Mouse (Mus musculus) midbrain, postnatal 0 days (tissue): ENCODE measurements around the gene Hopx. TPM values are rescaled to one million over a fixed set of nuclear protein-coding genes. Genes with fewer than 3 reads are reported as not detected.

Source experiments
- ATAC-seq: fragments of 200-750 bp; cut with Nextera tagmentation; 2 replicates; pipeline ENCODE4 v1.8.0; 2017; ENCODE audit warnings: moderate number of reproducible peaks, mild to moderate bottlenecking, moderate TSS enrichment, moderate library complexity; ENCODE audit not compliant: low FRiP score
- DNase-seq: peaks from one replicate; pipeline ENCODE4 v3.0.0-alpha.2; 2015; ENCODE audit warnings: low spot score
- H3K27ac ChIP-seq: fragments of 300-500 bp; sonication (generic); 2 replicates; pipeline ENCODE4 v1.5.1; 2014; ENCODE audit warnings: low read depth, mild to moderate bottlenecking, low read length, mixed read lengths
- H3K27me3 ChIP-seq: fragments of 300-500 bp; sonication (generic); 2 replicates; pipeline ENCODE4 v1.6.1; 2014; ENCODE audit warnings: low read length, control low read depth, mixed read lengths; ENCODE audit not compliant: insufficient read depth
- H3K36me3 ChIP-seq: fragments of 300-500 bp; sonication (generic); 2 replicates; pipeline ENCODE4 v1.6.1; 2014; ENCODE audit warnings: low read length, control low read depth, mixed read lengths; ENCODE audit not compliant: insufficient read depth
- H3K4me1 ChIP-seq: fragments of 300-500 bp; sonication (generic); 2 replicates; pipeline ENCODE4 v1.6.1; 2014; ENCODE audit warnings: mild to moderate bottlenecking, control low read depth, antibody characterized with exemption, low read length, mixed read lengths; ENCODE audit not compliant: insufficient read depth
- H3K4me2 ChIP-seq: fragments of 300-500 bp; sonication (generic); 2 replicates; pipeline ENCODE4 v1.6.1; 2014; ENCODE audit warnings: low read depth, mild to moderate bottlenecking, low read length, mixed read lengths; ENCODE audit not compliant: poor library complexity, severe bottlenecking
- H3K4me3 ChIP-seq: fragments of 300-500 bp; sonication (generic); 2 replicates; pipeline ENCODE4 v1.5.1; 2014; ENCODE audit warnings: low read depth, mild to moderate bottlenecking, low read length, moderate library complexity
- H3K9ac ChIP-seq: fragments of 300-500 bp; sonication (generic); replicated peaks from 2 replicates; pipeline ENCODE4 v1.6.1; 2014; ENCODE audit warnings: mild to moderate bottlenecking, low read length, moderate library complexity, mixed read lengths; ENCODE audit not compliant: poor library complexity, severe bottlenecking
- H3K9me3 ChIP-seq: fragments of 300-500 bp; sonication (generic); 2 replicates; pipeline ENCODE4 v1.6.1; 2016; ENCODE audit warnings: low read length, control low read depth
- CTCF ChIP-seq: IDR thresholded peaks from 2 replicates; pipeline ENCODE4 v1.5.1; 2016; ENCODE audit warnings: antibody characterized with exemption, mild to moderate bottlenecking
- WGBS: fragments of 180-500 bp; shearing (Covaris S2); extraction: QIAGEN DNeasy Blood & Tissue Kit; methylation state at CpG from one replicate; pipeline ENCODE4 v1.1.7; 2014; 5-methylcytosine and 5-hydroxymethylcytosine counted together
- polyA plus RNA-seq: library from polyadenylated mRNA; unstranded; fragments of >200 nt; fragmentation: Nextera tagmentation; extraction: Ambion mirVana; gene quantifications from 2 replicates; pipeline ENCODE4 v1.2.1, GENCODE M21; 2015
- total RNA-seq: library from RNA; depleted of rRNA; stranded (reverse); fragments of >200 nt; gene quantifications from 2 replicates; pipeline ENCODE4 v1.2.3, GENCODE M21; 2014

Gene Hopx
- total and polyA plus RNA-seq, 2 experiments from 2014 or later: 1.8 to 20.8 TPM

- H3K9me3 ChIP-seq: no peaks in the 10 kb centered on the region
- H3K36me3 ChIP-seq: no peaks in the 10 kb centered on the region
- TF ChIP-seq CTCF: no peak
- DNase-seq (no peak), ATAC-seq (no peak)
- no peaks in the 10 kb centered on the region for H3K27me3 ChIP-seq
- no peak overlapping the region for H3K4me2 ChIP-seq
- H3K9ac ChIP-seq: no peak overlapping the region
- H3K4me3 ChIP-seq: no peak overlapping the region
- no peaks in the 10 kb centered on the region; the same call in 1 of the 2 replicates for H3K4me1 ChIP-seq
- 50% methylated on average over 4 of the region's 4 CpGs for WGBS
- no peak overlapping the region for H3K27ac ChIP-seq
Measured at GRCm38 (mm10) chr5:77136684-77137224, 21.8 kb upstream of the Hopx start.

- H3K27ac ChIP-seq: no peak overlapping the region
- WGBS: 89% methylated on average over 2 of the region's 2 CpGs
- no peak overlapping the region for H3K9ac ChIP-seq
- TF ChIP-seq CTCF: no peak
- no peak overlapping the region for H3K4me2 ChIP-seq
- H3K9me3 ChIP-seq: no peaks in the 10 kb centered on the region
- DNase-seq: no peak
- 0 out of 2 replicates have a peak, but pooled peaks cover 4% of the 10 kb centered on the region for H3K27me3 ChIP-seq
- no peak for ATAC-seq
- no peaks in the 10 kb centered on the region; the same call in 1 of the 2 replicates for H3K4me1 ChIP-seq
- no peaks in the 10 kb centered on the region for H3K36me3 ChIP-seq
- H3K4me3 ChIP-seq: no peak overlapping the region
Measured at GRCm38 (mm10) chr5:77134961-77135360, 20.0 kb upstream of the Hopx start.

GRCm38 (mm10) chr5:77134465-77134864, 19.5 kb upstream of the Hopx start:
- DNase-seq (no peak), ATAC-seq (no peak)
- WGBS: 82% methylated on average over 4 of the region's 4 CpGs
- Histone ChIP-seq H3K9ac (no peak overlapping the region), H3K27ac (no peak overlapping the region), H3K4me3 (no peak overlapping the region), H3K4me2 (no peak overlapping the region), H3K9me3 (no peaks in the 10 kb centered on the region), H3K27me3 (0 out of 2 replicates have a peak, but pooled peaks cover 4% of the 10 kb centered on the region), H3K4me1 (no peaks in the 10 kb centered on the region), H3K36me3 (no peaks in the 10 kb centered on the region)
- no peak for TF ChIP-seq CTCF

- Histone ChIP-seq H3K4me3 (no peak overlapping the region), H3K27ac (no peak overlapping the region), H3K9me3 (no peaks in the 10 kb centered on the region), H3K27me3 (0 out of 2 replicates have a peak, but pooled peaks cover 4% of the 10 kb centered on the region), H3K4me1 (no peaks in the 10 kb centered on the region), H3K9ac (no peak overlapping the region), H3K4me2 (no peak overlapping the region), H3K36me3 (no peaks in the 10 kb centered on the region)
- no peak for TF ChIP-seq CTCF
- DNase-seq (no peak), ATAC-seq (no peak)
- 73% methylated on average over 5 of the region's 5 CpGs for WGBS
Measured at GRCm38 (mm10) chr5:77133960-77134359, 19.0 kb upstream of the Hopx start.

- Histone ChIP-seq H3K27me3 (0 out of 2 replicates have a peak, but pooled peaks cover 8% of the 10 kb centered on the region), H3K36me3 (no peaks in the 10 kb centered on the region), H3K4me2 (no peak overlapping the region), H3K9ac (no peak overlapping the region), H3K9me3 (no peaks in the 10 kb centered on the region), H3K27ac (no peak overlapping the region), H3K4me1 (no peaks in the 10 kb centered on the region), H3K4me3 (no peak overlapping the region)
- 93% methylated on average over 2 of the region's 2 CpGs for WGBS
- no peak for TF ChIP-seq CTCF
- ATAC-seq: no peak
- DNase-seq: no peak
Measured at GRCm38 (mm10) chr5:77132457-77133135, 17.7 kb upstream of the Hopx start.

- H3K9me3 ChIP-seq: no peaks in the 10 kb centered on the region
- H3K4me1 ChIP-seq: no peaks in the 10 kb centered on the region
- no peak for TF ChIP-seq CTCF
- ATAC-seq (no peak), DNase-seq (no peak)
- H3K9ac ChIP-seq: no peak overlapping the region
- 81% methylated on average over 8 of the region's 8 CpGs for WGBS
- no peak overlapping the region for H3K4me2 ChIP-seq
- peaks cover 13% of the 10 kb centered on the region; the same call in 1 of the 2 replicates for H3K27me3 ChIP-seq
- no peak overlapping the region for H3K27ac ChIP-seq
- no peaks in the 10 kb centered on the region for H3K36me3 ChIP-seq
- H3K4me3 ChIP-seq: no peak overlapping the region
Measured at GRCm38 (mm10) chr5:77131879-77132278, 17.0 kb upstream of the Hopx start.
